Mouse (Mus musculus) heart, embryonic 16.5 days (tissue): ENCODE measurements at regions not wholly inside any gene's neighbourhood (a gene's known extent, or its start where the extent isn't known, plus 50 kb on each side); places are given as distances from the start of the nearest gene placed in this dataset.
"Not testable (repeated sequence)": the region's sequence is repeated elsewhere in the genome, so short reads cannot be mapped to it uniquely, and the experiment has no call there.

ENCODE experiments used
- ATAC-seq: fragments of 200-750 bp; cut with Nextera tagmentation; replicated peaks from 2 replicates; pipeline ENCODE4 v1.8.0; 2017; ENCODE audit warnings: moderate number of reproducible peaks; ENCODE audit not compliant: insufficient read depth, low FRiP score; ENCODE audit errors: extremely low read depth
- H3K27ac ChIP-seq: fragments of 300-500 bp; sonication (generic); 2 replicates; pipeline ENCODE4 v1.5.1; 2014; ENCODE audit warnings: mild to moderate bottlenecking, low read length, control low read depth, moderate library complexity
- H3K27me3 ChIP-seq: fragments of 300-500 bp; sonication (generic); 2 replicates; pipeline ENCODE4 v1.6.1; 2014; ENCODE audit warnings: low read length, mixed read lengths; ENCODE audit not compliant: control insufficient read depth, insufficient read depth
- H3K36me3 ChIP-seq: fragments of 300-500 bp; sonication (generic); 2 replicates; pipeline ENCODE4 v1.6.1; 2014; ENCODE audit not compliant: control insufficient read depth, insufficient read depth
- H3K4me1 ChIP-seq: fragments of 300-500 bp; sonication (generic); 2 replicates; pipeline ENCODE4 v1.6.1; 2014; ENCODE audit warnings: low read length, mixed read lengths; ENCODE audit not compliant: control insufficient read depth, insufficient read depth
- H3K4me2 ChIP-seq: fragments of 300-500 bp; sonication (generic); 2 replicates; pipeline ENCODE4 v1.6.1; 2014; ENCODE audit warnings: low read depth, mild to moderate bottlenecking, control low read depth, low read length
- H3K4me3 ChIP-seq: fragments of 300-500 bp; sonication (generic); 2 replicates; pipeline ENCODE4 v1.5.1; 2014; ENCODE audit warnings: mild to moderate bottlenecking, control low read depth, low read length
- H3K9ac ChIP-seq: fragments of 300-500 bp; sonication (generic); 2 replicates; pipeline ENCODE4 v1.6.1; 2014; ENCODE audit warnings: low read length, control low read depth
- H3K9me3 ChIP-seq: fragments of 300-500 bp; sonication (generic); replicated peaks from 2 replicates; pipeline ENCODE4 v1.6.1; 2016; ENCODE audit warnings: low read length; ENCODE audit not compliant: control insufficient read depth
- WGBS: fragments of 180-500 bp; shearing (Covaris S2); extraction: QIAGEN DNeasy Blood & Tissue Kit; methylation state at CpG from one replicate; pipeline ENCODE4 v1.1.7; 2014; 5-methylcytosine and 5-hydroxymethylcytosine counted together

DNA sequence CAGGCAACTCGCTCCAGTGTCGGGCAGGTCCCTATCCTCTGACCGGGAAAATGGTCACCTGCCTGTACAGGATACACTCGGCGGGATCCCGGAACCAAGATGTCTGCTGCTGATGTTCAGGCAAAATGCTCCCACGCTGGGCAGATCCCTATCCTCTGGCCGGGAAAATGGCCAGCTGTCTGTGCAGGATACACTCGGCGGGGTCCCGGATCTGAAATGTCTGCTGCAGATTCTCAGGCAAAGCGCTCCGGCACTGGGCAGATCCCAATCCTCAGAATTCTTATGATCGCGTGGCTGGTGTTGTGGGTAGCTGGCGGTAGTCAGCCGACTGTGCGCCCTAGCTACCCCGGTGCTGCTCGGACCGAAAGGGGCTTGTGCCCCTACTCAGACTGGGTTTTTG is 161.4 kb downstream of the Gm12353 start:
- Histone ChIP-seq H3K4me2 (peak overlapping the region; percentile 36), H3K4me3 (peak overlapping the region; percentile 34)
- WGBS: 53% methylated on average over 21 of the region's 21 CpGs

More for the DNA sequence above, 161.4 kb downstream of the Gm12353 start:
- H3K27me3 ChIP-seq, H3K4me1 ChIP-seq, H3K27ac ChIP-seq, ATAC-seq, H3K9ac ChIP-seq, H3K9me3 ChIP-seq, H3K36me3 ChIP-seq: not testable (repeated sequence)
